Mouse (Mus musculus) liver, adult 2 months (tissue): ENCODE measurements around the gene Fzd5.

Experiments
- CTCF ChIP-seq: fragments of 200-500 bp; IDR thresholded peaks from 2 replicates; pipeline ENCODE4 v1.5.1; 2011; ENCODE audit warnings: low read depth, low read length, control low read depth
- POLR2A ChIP-seq: fragments of 200-500 bp; IDR thresholded peaks from 2 replicates; pipeline ENCODE4 v1.6.1; 2011; ENCODE audit warnings: low read length, control low read depth; ENCODE audit not compliant: insufficient read depth; ENCODE audit errors: extremely low read depth

DNA sequence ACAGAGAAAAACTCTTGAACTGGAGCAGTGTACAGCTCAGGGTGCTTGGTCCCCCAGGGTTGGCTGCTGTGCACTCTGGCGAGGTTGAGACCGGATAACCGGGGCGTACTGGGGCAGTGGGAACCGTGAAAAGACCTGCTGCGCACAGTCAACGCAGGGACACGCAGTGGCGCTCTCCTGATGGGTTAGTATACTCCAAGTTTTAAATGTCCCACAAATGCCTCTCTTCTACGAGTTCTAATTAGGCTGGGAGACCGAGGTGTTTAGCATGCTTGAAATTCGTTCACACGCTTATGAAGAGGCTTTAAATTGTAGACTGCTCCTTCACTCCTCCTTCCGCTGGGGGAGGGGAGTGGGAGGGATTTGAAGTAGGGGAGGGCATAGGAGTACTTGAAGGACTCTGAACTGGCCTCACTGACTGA, 1.1 kb upstream of the Fzd5 start:
- TF ChIP-seq POLR2A = no peak
- peak; percentile 34 for TF ChIP-seq CTCF
